ENCODE assay signal across 13 mouse cellular contexts in the genomic region with DNA sequence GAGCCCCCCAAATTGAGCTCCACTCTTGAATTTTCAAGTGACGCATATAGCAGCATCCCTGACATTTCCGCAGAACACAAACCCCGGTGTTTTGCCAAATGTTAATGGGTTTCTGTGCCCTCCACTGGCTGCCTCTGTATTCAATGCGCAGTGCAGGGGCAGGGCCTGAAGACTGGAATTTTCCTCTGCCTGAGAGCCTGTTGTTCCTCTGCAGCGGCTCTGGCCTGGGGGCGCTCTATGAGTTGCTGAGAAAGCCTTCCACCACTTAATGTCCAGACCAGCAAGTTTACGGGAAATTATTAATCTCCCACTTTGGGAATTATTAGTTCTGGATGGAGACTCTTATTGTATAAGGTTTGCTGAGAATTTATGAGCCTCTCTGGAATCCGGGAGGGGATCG. TPM values are rescaled to one million over a fixed set of nuclear protein-coding genes. Genes with fewer than 3 reads are reported as not detected.
A peak's percentile ranks its signal among the peaks of the same experiment; 100 is the strongest.
DNase-seq lines count a peak whose midpoint lies in the region; ATAC-seq and TF ChIP-seq lines count a peak whose summit lies in the region.
"Had no signal": no experiment of that assay in that cellular context is flagged by ENCODE, and none has a peak within 500 bp of the region (broad histone marks: within the 10 kb centered on the region; RNA-seq: fewer than 3 reads in every experiment).

No protein-coding gene starts in this region.

- H3K36me3 ChIP-seq in kidney, adult 2 months (ENCODE audit: control insufficient read depth, insufficient read depth, low read length), result no peaks in the 10 kb centered on the region
- no peaks in the 10 kb centered on the region for H3K36me3 ChIP-seq in limb, embryonic 12.5 days

- H3K27ac ChIP-seq in kidney, adult 2 months (ENCODE audit: insufficient read depth, low read depth, low read length), result no peak overlapping the region
- H3K27ac ChIP-seq in limb, embryonic 12.5 days, result 0 out of 2 replicates have a peak overlapping the region, but pooled peaks have one; percentile 45
- H3K27ac ChIP-seq: liver, embryonic 14.5 days had no signal

- H3K9me3 ChIP-seq in limb, embryonic 12.5 days, result no peaks in the 10 kb centered on the region

- no peak for TF ChIP-seq POLR2A in kidney, adult 2 months (IDR thresholded peaks at IDR 0.05; ENCODE audit: low read depth, low read length)

- intact Hi-C loops in left cerebral cortex, postnatal 25 days (cut with DNase I), result loop anchor here (5.0 kb wide), 1 partner anchor 1338 kb away; no protein-coding TSS in a partner anchor

- H3K4me3 ChIP-seq in kidney, adult 2 months (ENCODE audit: insufficient read depth, low read depth, low read length), result no peak overlapping the region
- no peak overlapping the region for H3K4me3 ChIP-seq in limb, embryonic 12.5 days (replicated peaks)

- no peaks in the 10 kb centered on the region for H3K27me3 ChIP-seq in kidney, adult 2 months (replicated peaks; ENCODE audit: control insufficient read depth, insufficient read depth, low read length)
- H3K27me3 ChIP-seq in limb, embryonic 12.5 days, result peaks cover 3% of the 10 kb centered on the region; the same call in 1 of the 2 replicates

- H3K4me1 ChIP-seq in kidney, adult 2 months (ENCODE audit: control insufficient read depth, insufficient read depth, low read length), result no peaks in the 10 kb centered on the region
- H3K4me1 ChIP-seq in limb, embryonic 12.5 days (replicated peaks), result peaks cover 19% of the 10 kb centered on the region

- ATAC-seq in limb, embryonic 12.5 days (ENCODE audit: insufficient number of reproducible peaks, insufficient read depth, low FRiP score, low TSS enrichment, low read depth), result no peak

- 49% methylated on average over 9 of the region's 9 CpGs for WGBS in kidney, adult 2 months
- WGBS in limb, embryonic 12.5 days, result 53% methylated on average over 9 of the region's 9 CpGs

- H3K4me2 ChIP-seq in limb, embryonic 12.5 days, result no peak overlapping the region

- TF ChIP-seq CTCF in kidney, adult 2 months (conservative IDR thresholded peaks at IDR 0.05; ENCODE audit: insufficient read depth, insufficient read length, low read depth, low read length), result no peak

- H3K9ac ChIP-seq in limb, embryonic 12.5 days (replicated peaks), result no peak overlapping the region
- H3K9ac ChIP-seq: liver, embryonic 14.5 days had no signal

- peak; percentile 32 for DNase-seq in kidney, adult 2 months
- no peak for DNase-seq in kidney, adult 9 months
- peak; percentile 24 for DNase-seq in 3T3-L1 (ENCODE audit: low read depth, low spot score)
- peak; percentile 41 for DNase-seq in embryo, embryonic 11 days
- DNase-seq in ovary, adult 18-20 months (ENCODE audit: low spot score), result no peak
- no peak for DNase-seq in adrenal gland, postnatal 4 days (ENCODE audit: low spot score in 2 of 2)
- no peak for DNase-seq in left cerebral cortex, postnatal 25 days (ENCODE audit: low spot score in 2 of 2)
- DNase-seq: heart, postnatal 10 days; layer of hippocampus, adult 9-11 months; right cerebral cortex, adult 18-20 months had no signal

RNA-seq across cellular contexts. Expression of gene Ankrd60, which starts 14.0 kb away (rescaled TPM):
- polyA plus RNA-seq in kidney, adult 2 months (2012; rRNA removed), result 0.09 and 0.22 TPM in 2 replicates
- polyA plus RNA-seq in limb, embryonic 12.5 days (2016; fragmentation: Nextera tagmentation; extraction: Ambion mirVana), result not detected in 2 replicates
- total RNA-seq in adrenal gland, postnatal 4 days (2021), result not detected
- total RNA-seq in left cerebral cortex, postnatal 25 days (2021), result not detected
- total RNA-seq: heart, postnatal 10 days; monocyte, adult 5-6 weeks had no signal
- polyA plus RNA-seq: liver, embryonic 14.5 days had no signal

RNA-seq across cellular contexts. Expression of gene 1700021F07Rik, which starts 41.8 kb away (rescaled TPM):
- polyA plus RNA-seq in kidney, adult 2 months (2012; rRNA removed), result not detected in 2 replicates
- polyA plus RNA-seq in limb, embryonic 12.5 days (2016; fragmentation: Nextera tagmentation; extraction: Ambion mirVana), result not detected in 2 replicates
- not detected for total RNA-seq in adrenal gland, postnatal 4 days (2021)
- not detected for total RNA-seq in left cerebral cortex, postnatal 25 days (2021)
- total RNA-seq: heart, postnatal 10 days; monocyte, adult 5-6 weeks had no signal
- polyA plus RNA-seq: liver, embryonic 14.5 days had no signal

Comparison
In these comparisons a context has a peak if more than half of its experiments do, and no peak if none do; other contexts are left out.
1. DNase-seq: peak in kidney, adult 2 months (single experiment), 3T3-L1 (single experiment) and embryo, embryonic 11 days (single experiment); none in kidney, adult 9 months (single experiment), ovary, adult 18-20 months (single experiment), adrenal gland, postnatal 4 days (0 of 2) and left cerebral cortex, postnatal 25 days (0 of 2).